Mouse (Mus musculus) heart, embryonic 16.5 days (tissue): Measurements from ENCODE around the gene Rin3. TPM values are rescaled to one million over a fixed set of nuclear protein-coding genes. Genes with fewer than 3 reads are reported as not detected.

ENCODE experiments used
- ATAC-seq: fragments of 200-750 bp; cut with Nextera tagmentation; replicated peaks from 2 replicates; pipeline ENCODE4 v1.8.0; 2017; ENCODE audit warnings: moderate number of reproducible peaks; ENCODE audit not compliant: insufficient read depth, low FRiP score; ENCODE audit errors: extremely low read depth
- H3K27ac ChIP-seq: fragments of 300-500 bp; sonication (generic); 2 replicates; pipeline ENCODE4 v1.5.1; 2014; ENCODE audit warnings: mild to moderate bottlenecking, low read length, control low read depth, moderate library complexity
- H3K27me3 ChIP-seq: fragments of 300-500 bp; sonication (generic); 2 replicates; pipeline ENCODE4 v1.6.1; 2014; ENCODE audit warnings: low read length, mixed read lengths; ENCODE audit not compliant: control insufficient read depth, insufficient read depth
- H3K36me3 ChIP-seq: fragments of 300-500 bp; sonication (generic); 2 replicates; pipeline ENCODE4 v1.6.1; 2014; ENCODE audit not compliant: control insufficient read depth, insufficient read depth
- H3K4me1 ChIP-seq: fragments of 300-500 bp; sonication (generic); 2 replicates; pipeline ENCODE4 v1.6.1; 2014; ENCODE audit warnings: low read length, mixed read lengths; ENCODE audit not compliant: control insufficient read depth, insufficient read depth
- H3K4me2 ChIP-seq: fragments of 300-500 bp; sonication (generic); 2 replicates; pipeline ENCODE4 v1.6.1; 2014; ENCODE audit warnings: low read depth, mild to moderate bottlenecking, control low read depth, low read length
- H3K4me3 ChIP-seq: fragments of 300-500 bp; sonication (generic); 2 replicates; pipeline ENCODE4 v1.5.1; 2014; ENCODE audit warnings: mild to moderate bottlenecking, control low read depth, low read length
- H3K9ac ChIP-seq: fragments of 300-500 bp; sonication (generic); 2 replicates; pipeline ENCODE4 v1.6.1; 2014; ENCODE audit warnings: low read length, control low read depth
- H3K9me3 ChIP-seq: fragments of 300-500 bp; sonication (generic); replicated peaks from 2 replicates; pipeline ENCODE4 v1.6.1; 2016; ENCODE audit warnings: low read length; ENCODE audit not compliant: control insufficient read depth
- WGBS: fragments of 180-500 bp; shearing (Covaris S2); extraction: QIAGEN DNeasy Blood & Tissue Kit; methylation state at CpG from one replicate; pipeline ENCODE4 v1.1.7; 2014; 5-methylcytosine and 5-hydroxymethylcytosine counted together
- polyA plus RNA-seq: library from polyadenylated mRNA; unstranded; fragments of >200 nt; fragmentation: Nextera tagmentation; extraction: Ambion mirVana; gene quantifications from 2 replicates; pipeline ENCODE4 v1.2.1, GENCODE M21; 2015

Rin3 gene
- polyA plus RNA-seq, 1 experiment from 2014 or later, result 9.7 TPM

- no peak overlapping the region for H3K27ac ChIP-seq
- no peak overlapping the region for H3K9ac ChIP-seq
- H3K4me3 ChIP-seq, result no peak overlapping the region
- no peak for ATAC-seq
- peaks cover 36% of the 10 kb centered on the region for H3K36me3 ChIP-seq
- WGBS, result 76% methylated on average over 9 of the region's 9 CpGs
- H3K9me3 ChIP-seq, result no peaks in the 10 kb centered on the region
- H3K4me1 ChIP-seq, result peaks cover 15% of the 10 kb centered on the region
- no peaks in the 10 kb centered on the region for H3K27me3 ChIP-seq
- H3K4me2 ChIP-seq, result no peak overlapping the region
Measured at GRCm38 (mm10) chr12:102395537-102395936, 112.7 kb downstream of the Rin3 start.

GRCm38 (mm10) chr12:102395998-102396991 is 113.4 kb downstream of the Rin3 start:
- Histone ChIP-seq H3K9me3 (no peaks in the 10 kb centered on the region), H3K36me3 (peaks cover 43% of the 10 kb centered on the region), H3K4me3 (no peak overlapping the region), H3K4me2 (no peak overlapping the region), H3K27me3 (no peaks in the 10 kb centered on the region), H3K9ac (no peak overlapping the region), H3K27ac (no peak overlapping the region), H3K4me1 (peaks cover 15% of the 10 kb centered on the region)
- ATAC-seq, result no peak
- 66% methylated on average over 19 of the region's 19 CpGs for WGBS

- peaks cover 15% of the 10 kb centered on the region for H3K4me1 ChIP-seq
- H3K4me2 ChIP-seq, result no peak overlapping the region
- peaks cover 41% of the 10 kb centered on the region for H3K36me3 ChIP-seq
- no peaks in the 10 kb centered on the region for H3K9me3 ChIP-seq
- no peak for ATAC-seq
- H3K4me3 ChIP-seq, result no peak overlapping the region
- WGBS, result 72% methylated on average over 4 of the region's 4 CpGs
- no peak overlapping the region for H3K9ac ChIP-seq
- no peak overlapping the region; the same call in 1 of the 2 replicates for H3K27ac ChIP-seq
- no peaks in the 10 kb centered on the region for H3K27me3 ChIP-seq
Measured at GRCm38 (mm10) chr12:102398588-102398987, 115.7 kb downstream of the Rin3 start.

GRCm38 (mm10) chr12:102413171-102413570 is 130.3 kb downstream of the Rin3 start:
- 64% methylated on average over 13 of the region's 13 CpGs for WGBS
- no peak overlapping the region for H3K9ac ChIP-seq
- H3K27ac ChIP-seq, result 0 out of 2 replicates have a peak overlapping the region, but pooled peaks have one; percentile 13
- no peaks in the 10 kb centered on the region for H3K9me3 ChIP-seq
- no peak overlapping the region for H3K4me2 ChIP-seq
- H3K27me3 ChIP-seq, result no peaks in the 10 kb centered on the region
- H3K36me3 ChIP-seq, result peaks cover 4% of the 10 kb centered on the region
- ATAC-seq, result no peak
- peaks cover 21% of the 10 kb centered on the region for H3K4me1 ChIP-seq
- no peak overlapping the region for H3K4me3 ChIP-seq

GRCm38 (mm10) chr12:102414686-102415085 is 131.8 kb downstream of the Rin3 start:
- peaks cover 4% of the 10 kb centered on the region for H3K36me3 ChIP-seq
- H3K27ac ChIP-seq, result no peak overlapping the region
- no peaks in the 10 kb centered on the region for H3K9me3 ChIP-seq
- no peak for ATAC-seq
- peaks cover 25% of the 10 kb centered on the region for H3K4me1 ChIP-seq
- H3K27me3 ChIP-seq, result no peaks in the 10 kb centered on the region
- no peak overlapping the region for H3K9ac ChIP-seq
- WGBS, result 84% methylated on average over 6 of the region's 6 CpGs
- H3K4me2 ChIP-seq, result no peak overlapping the region
- H3K4me3 ChIP-seq, result no peak overlapping the region

GRCm38 (mm10) chr12:102416391-102416837 is 133.6 kb downstream of the Rin3 start:
- H3K27me3 ChIP-seq, result no peaks in the 10 kb centered on the region
- H3K4me3 ChIP-seq, result no peak overlapping the region
- no peak overlapping the region for H3K9ac ChIP-seq
- H3K4me1 ChIP-seq, result peaks cover 38% of the 10 kb centered on the region
- no peak overlapping the region for H3K4me2 ChIP-seq
- peaks cover 4% of the 10 kb centered on the region for H3K36me3 ChIP-seq
- H3K9me3 ChIP-seq, result no peaks in the 10 kb centered on the region
- peak overlapping the region; percentile 66 for H3K27ac ChIP-seq
- ATAC-seq, result peak; percentile 93
- WGBS, result 17% methylated on average over 7 of the region's 7 CpGs

DNA sequence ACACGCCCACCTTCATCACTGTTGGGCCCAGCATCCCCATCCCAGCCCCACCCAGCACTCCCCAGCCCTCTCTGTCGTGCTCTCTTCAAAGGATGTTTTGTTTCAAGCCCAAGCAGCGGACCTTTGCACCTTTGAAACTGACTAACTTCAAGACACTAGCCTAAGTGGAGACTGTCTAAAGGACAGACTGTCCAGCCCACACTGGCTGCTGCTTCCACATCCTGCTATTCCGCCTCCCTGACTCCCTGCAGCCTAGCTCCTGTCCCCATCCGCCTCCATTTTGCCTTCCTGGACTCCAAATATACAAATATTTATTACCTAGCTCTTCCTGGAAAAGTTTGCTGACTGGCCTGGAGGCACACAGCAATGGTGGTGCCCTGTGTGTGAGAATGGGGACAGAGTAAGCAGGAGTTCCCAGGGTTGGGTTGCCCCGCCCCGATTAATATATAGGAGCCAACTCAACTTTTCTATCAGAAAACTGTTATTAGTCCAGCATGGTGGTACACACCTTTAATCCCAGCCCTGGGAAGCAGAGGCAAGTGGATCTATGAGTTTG is 134.2 kb downstream of the Rin3 start:
- peaks cover 44% of the 10 kb centered on the region for H3K4me1 ChIP-seq
- H3K9me3 ChIP-seq, result no peaks in the 10 kb centered on the region
- H3K4me2 ChIP-seq, result no peak overlapping the region
- H3K36me3 ChIP-seq, result peaks cover 4% of the 10 kb centered on the region
- no peak for ATAC-seq
- 0 out of 2 replicates have a peak overlapping the region, but pooled peaks have one; percentile 8 for H3K9ac ChIP-seq
- peak overlapping the region; percentile 66 for H3K27ac ChIP-seq
- 73% methylated on average over 7 of the region's 7 CpGs for WGBS
- H3K27me3 ChIP-seq, result no peaks in the 10 kb centered on the region
- no peak overlapping the region for H3K4me3 ChIP-seq

DNA sequence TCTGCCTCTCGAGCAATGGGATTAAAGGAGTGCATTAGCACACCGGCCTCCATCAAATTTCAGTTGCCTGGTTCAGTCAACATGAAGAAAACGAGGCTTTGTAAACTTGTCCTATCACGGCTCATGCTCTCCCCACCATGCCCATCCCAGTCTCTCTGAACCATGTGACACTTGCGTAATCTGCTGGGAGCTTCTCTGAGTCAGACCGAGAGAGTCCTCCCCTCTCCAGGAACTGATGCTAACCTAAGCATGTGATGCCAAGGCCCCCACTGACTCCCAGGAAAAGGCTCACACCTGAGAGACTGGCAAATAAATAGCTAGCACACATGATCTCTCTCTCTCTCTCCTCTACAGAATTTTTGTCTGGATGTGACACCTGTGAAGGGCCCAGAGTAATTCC is 134.9 kb downstream of the Rin3 start:
- Histone ChIP-seq H3K4me1 (peaks cover 50% of the 10 kb centered on the region), H3K36me3 (peaks cover 8% of the 10 kb centered on the region), H3K9me3 (no peaks in the 10 kb centered on the region), H3K27me3 (no peaks in the 10 kb centered on the region), H3K4me2 (no peak overlapping the region), H3K4me3 (no peak overlapping the region), H3K9ac (no peak overlapping the region), H3K27ac (no peak overlapping the region)
- ATAC-seq, result no peak
- 83% methylated on average over 6 of the region's 6 CpGs for WGBS

- H3K9ac ChIP-seq, result 0 out of 2 replicates have a peak overlapping the region, but pooled peaks have one; percentile 7
- H3K9me3 ChIP-seq, result no peaks in the 10 kb centered on the region
- 60% methylated on average over 3 of the region's 3 CpGs for WGBS
- H3K27me3 ChIP-seq, result no peaks in the 10 kb centered on the region
- no peak overlapping the region for H3K4me2 ChIP-seq
- no peak for ATAC-seq
- peaks cover 52% of the 10 kb centered on the region for H3K4me1 ChIP-seq
- H3K27ac ChIP-seq, result no peak overlapping the region
- peaks cover 9% of the 10 kb centered on the region for H3K36me3 ChIP-seq
- no peak overlapping the region for H3K4me3 ChIP-seq
Measured at GRCm38 (mm10) chr12:102419544-102419943, 136.7 kb downstream of the Rin3 start.
